Mouse (Mus musculus) hindlimb bud, embryonic 11.5 days (tissue): ENCODE data around the gene Saa3.
"Not testable (repeated sequence)": the region's sequence is repeated elsewhere in the genome, so short reads cannot be mapped to it uniquely, and the experiment has no call there.

Experiments
- DNase-seq: peaks from one replicate; pipeline ENCODE4 v3.0.0-alpha.2; 2012; ENCODE audit warnings: low read depth, low spot score; ENCODE audit errors: extremely low spot score

The Saa3 gene

DNA sequence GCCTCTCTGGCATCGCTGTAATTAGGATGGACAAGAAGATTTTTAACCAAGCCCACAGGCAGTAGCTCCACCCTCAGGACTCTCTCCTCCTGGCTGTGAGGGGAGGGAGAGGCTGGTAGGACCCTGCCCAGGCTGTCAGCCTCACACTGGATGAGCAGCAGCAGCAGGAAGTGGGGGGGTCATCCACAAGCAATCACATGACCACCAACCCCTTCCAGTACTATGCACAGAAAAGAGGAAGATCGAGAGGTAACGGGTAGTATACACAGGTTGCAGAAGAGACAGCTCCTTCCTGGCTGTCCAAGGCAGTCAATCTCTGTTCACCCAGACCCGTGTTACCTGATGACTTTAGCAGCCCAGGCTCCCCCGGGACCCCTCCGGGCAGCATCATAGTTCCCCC is 3.2 kb downstream of the Saa3 start:
- DNase-seq: no peak

DNA sequence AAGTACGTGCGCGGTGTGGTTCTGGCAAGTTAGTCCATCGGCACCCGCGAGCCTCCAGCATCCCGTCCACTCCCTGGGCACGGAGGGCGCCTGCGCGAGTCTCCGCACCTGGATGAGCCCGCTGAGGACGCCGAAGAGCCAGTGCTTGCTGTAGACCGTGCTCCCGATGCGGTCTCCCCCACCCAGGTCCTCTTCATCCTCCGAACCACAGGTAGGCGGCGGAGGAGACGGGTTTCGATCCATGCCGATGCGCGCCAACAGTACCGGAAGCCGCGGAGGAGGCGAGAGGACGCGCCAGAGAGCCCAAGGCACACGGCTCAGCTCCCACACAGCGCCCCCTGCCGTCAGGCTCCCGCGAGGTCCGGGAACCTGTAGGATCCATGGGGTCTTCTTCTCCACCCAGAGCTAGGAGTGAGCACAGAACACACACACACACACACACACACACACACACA is 5.1 kb downstream of the Saa3 start, which contains the start of gene Saal1:
Gene Saal1 (minus strand): TSS at position 291 of the 455 bp plus-strand sequence.
- peak; percentile 73 for DNase-seq

DNA sequence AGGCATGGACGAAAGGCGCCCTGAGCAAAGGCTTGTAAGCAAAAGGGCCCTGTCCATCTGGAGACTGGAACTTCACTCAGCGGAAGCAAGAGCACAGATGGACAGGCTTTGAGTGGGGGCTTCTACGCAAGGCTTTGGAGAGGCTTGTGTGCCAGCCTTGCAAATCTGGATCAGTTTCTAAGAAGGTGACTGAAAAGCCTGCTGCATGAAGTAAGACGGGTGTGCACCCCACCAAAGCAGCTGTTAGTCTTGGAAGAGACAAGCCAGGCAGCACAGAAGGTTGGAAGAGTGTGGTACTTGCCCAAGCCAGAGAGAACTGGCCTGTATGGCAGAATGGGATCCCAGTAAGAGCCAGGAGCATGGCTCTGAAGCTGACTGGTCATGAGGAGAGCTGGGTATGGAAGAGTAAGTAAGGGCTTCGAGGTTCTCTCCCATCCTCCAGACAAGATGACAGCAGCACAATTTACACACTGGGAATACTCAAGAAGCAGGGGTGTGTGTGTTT is 14.9 kb downstream of the Saa3 start:
- no peak for DNase-seq

DNA sequence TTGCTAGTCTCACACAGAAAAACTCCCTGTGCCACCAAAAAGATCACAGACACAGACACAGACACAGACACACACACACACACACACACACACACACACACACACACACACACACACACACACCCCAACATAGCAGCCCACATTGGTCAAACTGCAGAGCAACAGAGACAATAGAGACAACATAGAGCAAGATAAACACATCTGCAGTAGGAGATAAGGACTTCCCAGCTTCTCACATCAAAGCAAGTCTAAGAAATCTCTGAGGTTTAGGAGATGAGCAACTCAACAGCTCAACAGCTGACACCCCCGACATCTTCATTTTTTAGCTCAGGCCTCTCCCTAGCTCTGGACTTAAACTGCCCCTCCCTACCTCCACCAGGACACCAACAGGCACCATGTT is 18.7 kb downstream of the Saa3 start:
- no peak for DNase-seq

DNA sequence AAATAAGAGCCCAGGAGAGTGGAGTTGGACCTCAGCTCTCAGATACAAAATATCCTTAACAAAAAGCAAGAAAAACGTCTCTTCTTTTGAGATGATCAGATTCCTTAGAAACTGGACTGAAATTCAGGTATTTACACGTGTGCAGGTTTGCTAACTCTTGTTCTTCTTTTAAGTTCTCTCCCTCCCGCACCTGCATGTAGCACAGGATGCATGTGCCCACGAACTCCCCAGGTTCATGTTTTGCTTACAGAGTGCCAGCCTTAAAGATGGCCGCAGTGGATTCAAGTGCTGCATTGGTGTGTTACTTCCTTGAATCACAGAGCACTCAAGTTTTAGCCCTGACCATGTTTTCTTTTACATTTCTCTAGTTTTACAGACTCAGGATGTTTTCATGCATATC is 28.7 kb downstream of the Saa3 start:
- no peak for DNase-seq

DNA sequence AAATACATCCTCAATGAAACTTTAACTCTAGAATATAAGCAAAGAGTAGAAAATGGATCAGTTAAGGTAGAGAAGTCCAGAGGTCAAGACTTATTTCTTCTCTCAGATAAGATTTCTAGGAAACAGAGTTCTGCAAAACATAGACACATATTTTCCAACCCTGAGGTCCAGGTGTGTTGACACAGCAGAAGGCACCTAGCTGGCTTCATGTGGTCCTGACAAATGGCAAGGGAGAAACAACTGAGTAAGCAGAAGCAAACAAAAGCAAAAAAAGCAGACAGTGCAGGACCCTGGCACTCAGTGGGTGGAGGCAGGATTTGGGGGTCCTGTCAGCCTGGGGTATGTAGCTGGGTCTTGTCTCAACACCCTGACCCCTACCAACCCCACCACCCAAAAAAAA is 34.8 kb downstream of the Saa3 start:
- DNase-seq: no peak

DNA sequence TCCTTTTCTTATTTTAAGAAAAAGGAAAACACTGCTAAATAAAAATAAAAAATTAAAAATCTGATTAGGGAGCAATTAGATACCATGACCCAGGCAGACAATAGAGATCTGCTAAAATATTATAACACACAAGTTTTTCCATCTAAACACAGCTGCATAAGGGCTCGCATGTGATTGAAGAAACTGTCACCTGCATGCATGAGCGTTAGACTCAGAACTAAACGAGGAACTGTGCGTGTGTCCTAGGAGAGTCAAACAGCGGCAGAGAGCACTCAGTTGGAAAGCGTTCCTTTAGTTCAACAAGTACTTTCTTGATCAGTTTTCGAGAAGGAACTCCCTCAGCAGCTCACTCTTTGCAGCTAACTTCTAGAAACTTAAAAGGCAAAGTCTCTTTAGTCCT is 36.5 kb downstream of the Saa3 start:
- DNase-seq: not testable (repeated sequence)

DNA sequence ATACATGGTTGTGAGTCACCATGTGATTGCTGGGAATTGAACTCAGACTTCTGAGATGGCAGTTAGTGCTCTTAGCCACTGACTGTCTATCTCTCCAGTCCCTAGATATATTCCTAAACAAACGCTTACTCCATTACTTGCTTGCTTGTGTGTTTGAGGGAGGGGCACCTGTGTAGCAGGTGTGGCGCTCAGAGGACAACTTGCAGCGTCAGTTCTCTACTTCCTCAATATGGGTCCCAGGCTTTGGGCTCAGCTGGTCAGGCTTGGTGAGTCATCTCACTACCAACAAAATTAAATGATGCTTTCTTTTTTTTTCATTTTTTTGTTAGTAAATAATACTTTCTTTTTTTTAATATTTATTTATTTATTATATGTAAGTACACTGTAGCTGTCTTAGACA is 37.1 kb downstream of the Saa3 start:
- DNase-seq: no peak

DNA sequence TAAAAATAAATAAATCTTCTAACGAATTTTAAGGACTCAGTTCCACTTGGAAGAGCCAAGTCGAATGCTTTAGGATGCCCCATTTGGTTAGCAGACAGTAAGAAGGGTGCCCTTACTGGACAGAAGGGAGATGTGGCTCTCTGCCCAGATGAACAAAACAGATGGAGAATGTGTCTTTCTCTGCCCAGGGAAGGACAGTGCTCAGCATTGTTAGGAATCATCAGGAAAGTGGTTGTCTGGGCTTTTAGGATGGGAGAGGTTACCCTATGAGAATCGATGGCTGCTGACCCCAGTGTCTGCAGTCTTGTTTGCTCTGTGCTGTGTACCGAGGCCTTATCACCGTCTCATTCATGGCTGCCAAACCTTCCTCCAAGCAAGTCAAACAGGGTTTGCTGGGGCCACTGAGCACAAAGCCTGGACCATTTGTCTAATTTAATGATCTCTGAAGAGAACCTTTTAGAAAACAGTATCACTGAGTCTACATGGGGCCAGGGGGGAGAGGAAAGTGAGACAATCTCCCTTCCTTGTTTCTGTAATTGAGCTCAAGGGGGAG is 38.6 kb downstream of the Saa3 start:
- no peak for DNase-seq

DNA sequence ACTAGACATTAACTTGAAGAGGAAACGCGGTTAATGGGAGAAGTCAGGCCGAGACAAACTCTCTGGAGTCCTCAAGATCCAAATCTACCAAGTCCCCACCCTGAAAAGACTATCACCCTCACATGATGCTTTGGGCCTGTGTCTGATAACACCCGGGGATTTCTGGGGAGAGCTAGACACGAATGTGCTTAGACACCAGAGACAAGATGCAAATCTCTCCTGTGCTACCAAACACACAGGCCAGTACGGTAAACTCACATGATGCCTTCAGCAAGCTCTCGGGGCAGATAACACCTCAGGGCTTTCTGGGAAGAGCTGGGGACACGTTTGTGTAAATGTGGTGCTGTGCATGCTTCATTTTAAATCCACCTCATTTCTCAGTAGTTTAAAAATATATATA is 39.6 kb downstream of the Saa3 start:
- no peak for DNase-seq

DNA sequence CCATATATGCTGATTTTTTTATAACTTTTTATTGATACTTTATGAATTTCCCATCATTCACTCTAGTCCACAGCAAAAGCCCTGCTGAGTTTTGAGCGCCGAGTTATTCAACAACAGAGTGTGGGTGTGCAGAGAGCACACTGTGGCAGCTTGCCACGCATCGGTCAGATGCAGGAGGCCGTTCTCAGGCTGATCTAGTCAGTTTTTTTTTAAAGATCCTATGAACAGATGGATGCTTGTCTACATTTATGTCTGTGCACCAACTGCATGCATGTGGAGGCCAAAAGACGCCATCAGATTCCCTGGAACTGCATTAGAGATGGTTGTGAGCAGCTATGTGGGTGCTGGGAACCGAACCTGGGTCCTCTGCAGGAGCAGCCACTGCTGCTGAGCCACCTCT is 40.4 kb downstream of the Saa3 start:
- no peak for DNase-seq

DNA sequence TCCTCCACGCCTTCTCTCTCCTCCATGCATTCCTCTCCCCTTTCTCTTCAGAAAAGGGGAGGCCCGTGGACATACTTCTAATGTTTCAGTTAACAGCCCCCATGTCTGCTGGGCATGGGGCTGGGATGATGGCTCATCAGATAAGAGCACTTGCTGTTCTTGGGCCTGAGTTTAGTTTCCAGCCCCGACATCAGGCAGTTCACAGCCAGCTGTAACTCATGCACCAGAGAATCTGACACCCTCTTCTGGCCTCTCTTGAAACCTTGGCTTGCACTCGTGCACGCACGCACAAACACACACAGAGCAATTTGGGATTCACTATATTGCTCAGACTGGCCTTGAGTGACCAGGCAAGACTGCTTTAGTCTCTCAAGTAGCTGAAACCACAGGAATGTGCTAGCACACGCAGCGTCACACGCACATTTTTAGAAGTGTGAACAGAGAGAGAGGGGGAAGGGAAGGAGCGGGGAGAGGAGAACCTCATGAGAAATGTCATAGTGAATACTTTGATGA is 43.3 kb downstream of the Saa3 start, which contains the start of gene Tph1:
Gene Tph1 (minus strand): TSS at position 378 of the 513 bp plus-strand sequence.
- DNase-seq: no peak

DNA sequence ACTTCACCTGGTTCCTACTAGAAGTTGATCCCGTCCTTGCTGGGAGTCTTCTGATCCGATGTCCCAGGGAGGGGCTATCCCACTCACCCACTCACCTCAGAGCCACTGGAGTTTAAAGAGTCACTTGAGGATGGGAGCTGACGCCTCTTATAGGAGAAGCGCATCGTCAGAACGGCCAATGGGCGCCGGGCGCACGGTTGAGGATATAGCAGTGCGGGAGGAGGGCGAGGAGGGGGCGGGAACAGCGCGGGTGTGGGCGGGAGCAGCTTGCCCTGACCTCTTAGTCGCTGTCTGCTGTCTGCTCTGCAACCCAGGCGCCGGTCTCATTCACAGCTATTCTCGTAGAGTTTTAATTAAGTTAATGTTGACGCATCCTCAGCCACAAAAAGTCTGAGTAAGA is 48.2 kb downstream of the Saa3 start:
- no peak for DNase-seq

DNA sequence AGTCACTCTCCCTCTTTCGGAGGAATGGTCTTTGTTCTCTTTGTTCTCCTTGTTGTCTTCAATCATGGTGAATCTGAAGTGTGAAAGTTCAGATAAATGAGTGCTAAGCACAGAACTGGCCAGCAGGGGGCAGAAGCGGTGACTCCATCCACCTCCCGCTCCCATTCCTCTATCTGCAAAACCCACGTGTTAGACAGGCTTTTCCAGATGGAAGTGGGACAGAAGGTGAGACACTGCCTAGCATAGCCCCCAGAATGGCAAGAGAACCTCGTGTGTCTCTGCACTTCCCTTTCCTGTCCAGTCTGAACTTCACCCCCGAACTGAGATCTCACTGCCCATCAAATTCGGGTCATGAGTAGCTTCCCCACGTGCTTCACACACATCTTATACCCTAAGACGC is 50.3 kb downstream of the Saa3 start:
- DNase-seq: peak; percentile 8
